Mouse (Mus musculus): ENCODE results near the gene Paxip1.

- TF ChIP-seq CTCF (IDR thresholded peaks at IDR 0.05; ENCODE audit: control insufficient read depth, insufficient read depth, insufficient read length) = no peak
- TF ChIP-seq MAX (IDR thresholded peaks at IDR 0.05) = no peak
Measured at GRCm38 (mm10) chr5:27731392-27731791, 60.1 kb downstream of the Paxip1 start.
